In genomic region chr16:5050251-5051110, GRCm38 (mm10) we compare ENCODE assay signal across 8 mouse cellular contexts. TPM values are rescaled to one million over a fixed set of nuclear protein-coding genes. Genes with fewer than 3 reads are reported as not detected.
DNase-seq lines count a peak whose midpoint lies in the region; ATAC-seq and TF ChIP-seq lines count a peak whose summit lies in the region.

No protein-coding gene starts in this region.

- H3K9ac ChIP-seq in heart, embryonic 15.5 days, result peak overlapping the region; percentile 79
- peak overlapping the region; percentile 89 for H3K9ac ChIP-seq in neural tube, embryonic 14.5 days (replicated peaks; ENCODE audit: low read depth, low read length)

- peak overlapping the region; percentile 89 for H3K4me2 ChIP-seq in heart, embryonic 15.5 days
- peak overlapping the region; percentile 64 for H3K4me2 ChIP-seq in neural tube, embryonic 14.5 days (ENCODE audit: low read depth, low read length)

- no peak; the same call in 1 of the 2 replicates for TF ChIP-seq POLR2A in bone marrow macrophage, adult 2 months (IDR thresholded peaks at IDR 0.05; ENCODE audit: borderline replicate concordance, low read depth, low read length)
- no peak; the same call in 1 of the 2 replicates for TF ChIP-seq POLR2A in lung, adult 2 months (IDR thresholded peaks at IDR 0.05; ENCODE audit: borderline replicate concordance, extremely low read depth, low read depth, low read length)

- DNase-seq in kidney, postnatal 36 days, result peak; percentile 84 to 86
- DNase-seq in lung, adult 2 months, result peak; percentile 81
- peak; percentile 81 for DNase-seq in testis, postnatal 10 days (ENCODE audit: low spot score)

- peak overlapping the region; percentile 80 for H3K4me3 ChIP-seq in bone marrow macrophage, adult 2 months (ENCODE audit: insufficient read depth, low read length)
- H3K4me3 ChIP-seq in erythroblast, embryonic 14.5 days (replicated peaks), result peak overlapping the region; percentile 74
- peak overlapping the region; percentile 71 for H3K4me3 ChIP-seq in heart, embryonic 15.5 days
- peak overlapping the region; percentile 70 for H3K4me3 ChIP-seq in lung, adult 2 months (replicated peaks; ENCODE audit: extremely low read depth, low read depth, low read length)
- H3K4me3 ChIP-seq in neural tube, embryonic 14.5 days (ENCODE audit: low read depth, low read length), result peak overlapping the region; percentile 98

- WGBS in heart, embryonic 15.5 days, result under 1% methylated on average over 78 of the region's 78 CpGs
- under 1% methylated on average over 78 of the region's 78 CpGs for WGBS in lung, adult 2 months
- WGBS in neural tube, embryonic 14.5 days, result under 1% methylated on average over 76 of the region's 78 CpGs

- H3K4me1 ChIP-seq in bone marrow macrophage, adult 2 months (ENCODE audit: control insufficient read depth, insufficient read depth, low read length), result peaks cover 13% of the 10 kb centered on the region
- H3K4me1 ChIP-seq in erythroblast, embryonic 14.5 days (ENCODE audit: control insufficient read depth), result peaks cover 34% of the 10 kb centered on the region
- H3K4me1 ChIP-seq in heart, embryonic 15.5 days (replicated peaks), result peaks cover 23% of the 10 kb centered on the region
- H3K4me1 ChIP-seq in lung, adult 2 months (ENCODE audit: control insufficient read depth, insufficient read depth, low read length), result peaks cover 18% of the 10 kb centered on the region
- peaks cover 26% of the 10 kb centered on the region for H3K4me1 ChIP-seq in neural tube, embryonic 14.5 days (ENCODE audit: control insufficient read depth, insufficient read depth, low read length)

- TF ChIP-seq CTCF in bone marrow macrophage, adult 2 months (IDR thresholded peaks at IDR 0.05; ENCODE audit: low read depth, low read length), result no peak
- 0 out of 2 replicates have a peak, but pooled peaks have one; percentile 8 for TF ChIP-seq CTCF in lung, adult 2 months (IDR thresholded peaks at IDR 0.05; ENCODE audit: insufficient read depth, low read length)

- no peaks in the 10 kb centered on the region for H3K9me3 ChIP-seq in erythroblast, embryonic 14.5 days (ENCODE audit: control insufficient read depth, low read length)
- H3K9me3 ChIP-seq in heart, embryonic 15.5 days (replicated peaks), result no peaks in the 10 kb centered on the region
- no peaks in the 10 kb centered on the region for H3K9me3 ChIP-seq in neural tube, embryonic 14.5 days (ENCODE audit: control insufficient read depth, low read length)

- H3K27me3 ChIP-seq in erythroblast, embryonic 14.5 days (ENCODE audit: control insufficient read depth), result no peaks in the 10 kb centered on the region
- no peaks in the 10 kb centered on the region for H3K27me3 ChIP-seq in heart, embryonic 15.5 days
- H3K27me3 ChIP-seq in neural tube, embryonic 14.5 days (ENCODE audit: control insufficient read depth, insufficient read depth, low read length), result no peaks in the 10 kb centered on the region

- peaks cover 58% of the 10 kb centered on the region for H3K36me3 ChIP-seq in erythroblast, embryonic 14.5 days (ENCODE audit: control insufficient read depth)
- H3K36me3 ChIP-seq in heart, embryonic 15.5 days, result peaks cover 37% of the 10 kb centered on the region
- H3K36me3 ChIP-seq in neural tube, embryonic 14.5 days (ENCODE audit: control insufficient read depth, insufficient read depth, low read length), result peaks cover 35% of the 10 kb centered on the region

- H3K27ac ChIP-seq in bone marrow macrophage, adult 2 months (ENCODE audit: insufficient read depth, low read depth, low read length), result peak overlapping the region; percentile 89
- H3K27ac ChIP-seq in heart, embryonic 15.5 days, result peak overlapping the region; percentile 96
- peak overlapping the region; percentile 95 for H3K27ac ChIP-seq in neural tube, embryonic 14.5 days (ENCODE audit: low read depth, low read length)

- peak; percentile 59 for ATAC-seq in CD4-positive, CD25-positive, alpha-beta regulatory T cell, adult 4 months
- peak; percentile 75 for ATAC-seq in heart, embryonic 15.5 days (replicated peaks; ENCODE audit: insufficient number of reproducible peaks, insufficient read depth, low FRiP score, low read depth)
- ATAC-seq in neural tube, embryonic 14.5 days (ENCODE audit: low read depth), result peak; percentile 81

RNA-seq across cellular contexts. Expression of gene Ubn1, which starts 0.6 kb away (rescaled TPM):
- polyA plus RNA-seq in CD4-positive, CD25-positive, alpha-beta regulatory T cell, adult 4 months (2017; shearing (Covaris generic)), result 10 to 100 TPM; 36.8 to 48.4 TPM
- 35.1 and 37.6 TPM in 2 replicates for polyA plus RNA-seq in bone marrow macrophage, adult 2 months (2012; ENCODE audit: insufficient read depth, insufficient read length, missing spikeins)
- polyA plus RNA-seq in erythroblast, embryonic 14.5 days (2012), result 1.9 and 2.3 TPM in 2 replicates
- polyA plus RNA-seq in heart, embryonic 15.5 days (2015; fragmentation: Nextera tagmentation; extraction: Ambion mirVana), result 11.8 and 15.7 TPM in 2 replicates
- polyA plus RNA-seq in lung, adult 2 months (2012; rRNA removed), result 33.5 and 46.2 TPM in 2 replicates
- polyA plus RNA-seq in neural tube, embryonic 14.5 days (2014; fragmentation: Nextera tagmentation; extraction: Ambion mirVana), result 14.4 and 16.7 TPM in 2 replicates

RNA-seq across cellular contexts. Expression of gene Glyr1, which starts 0.8 kb away (rescaled TPM):
- polyA plus RNA-seq in CD4-positive, CD25-positive, alpha-beta regulatory T cell, adult 4 months (2017; shearing (Covaris generic)), result 100 to 1,000 TPM in 1 of 2 experiments, 10 to 100 TPM in 1; 79.0 to 130 TPM
- polyA plus RNA-seq in bone marrow macrophage, adult 2 months (2012; ENCODE audit: insufficient read depth, insufficient read length, missing spikeins), result 84.0 and 94.6 TPM in 2 replicates
- 0.42 and 0.50 TPM in 2 replicates for polyA plus RNA-seq in erythroblast, embryonic 14.5 days (2012)
- polyA plus RNA-seq in heart, embryonic 15.5 days (2015; fragmentation: Nextera tagmentation; extraction: Ambion mirVana), result 78.8 and 93.9 TPM in 2 replicates
- polyA plus RNA-seq in lung, adult 2 months (2012; rRNA removed), result 46.8 and 60.1 TPM in 2 replicates
- polyA plus RNA-seq in neural tube, embryonic 14.5 days (2014; fragmentation: Nextera tagmentation; extraction: Ambion mirVana), result 102 and 165 TPM in 2 replicates

RNA-seq across cellular contexts. Expression of gene Rogdi, which starts 37.1 kb away (rescaled TPM):
- 10 to 100 TPM; 19.8 to 35.0 TPM for polyA plus RNA-seq in CD4-positive, CD25-positive, alpha-beta regulatory T cell, adult 4 months (2017; shearing (Covaris generic))
- polyA plus RNA-seq in bone marrow macrophage, adult 2 months (2012; ENCODE audit: insufficient read depth, insufficient read length, missing spikeins), result 72.5 and 76.6 TPM in 2 replicates
- polyA plus RNA-seq in erythroblast, embryonic 14.5 days (2012), result 1.0 and 1.6 TPM in 2 replicates
- 46.9 and 57.0 TPM in 2 replicates for polyA plus RNA-seq in heart, embryonic 15.5 days (2015; fragmentation: Nextera tagmentation; extraction: Ambion mirVana)
- 108 and 117 TPM in 2 replicates for polyA plus RNA-seq in lung, adult 2 months (2012; rRNA removed)
- polyA plus RNA-seq in neural tube, embryonic 14.5 days (2014; fragmentation: Nextera tagmentation; extraction: Ambion mirVana), result 171 and 200 TPM in 2 replicates

RNA-seq across cellular contexts. Expression of gene Smim22, which starts 43.4 kb away (rescaled TPM):
- polyA plus RNA-seq in CD4-positive, CD25-positive, alpha-beta regulatory T cell, adult 4 months (2017; shearing (Covaris generic)), result not detected
- not detected in 2 replicates for polyA plus RNA-seq in bone marrow macrophage, adult 2 months (2012; ENCODE audit: insufficient read depth, insufficient read length, missing spikeins)
- polyA plus RNA-seq in erythroblast, embryonic 14.5 days (2012), result not detected in 2 replicates
- 3.3 and 5.9 TPM in 2 replicates for polyA plus RNA-seq in heart, embryonic 15.5 days (2015; fragmentation: Nextera tagmentation; extraction: Ambion mirVana)
- 73.2 and 81.3 TPM in 2 replicates for polyA plus RNA-seq in lung, adult 2 months (2012; rRNA removed)
- not detected in 2 replicates for polyA plus RNA-seq in neural tube, embryonic 14.5 days (2014; fragmentation: Nextera tagmentation; extraction: Ambion mirVana)

RNA-seq across cellular contexts. Expression of gene Sept12, which starts 52.8 kb away (rescaled TPM):
- not detected for polyA plus RNA-seq in CD4-positive, CD25-positive, alpha-beta regulatory T cell, adult 4 months (2017; shearing (Covaris generic))
- not detected in 2 replicates for polyA plus RNA-seq in bone marrow macrophage, adult 2 months (2012; ENCODE audit: insufficient read depth, insufficient read length, missing spikeins)
- polyA plus RNA-seq in erythroblast, embryonic 14.5 days (2012), result not detected in 2 replicates
- polyA plus RNA-seq in heart, embryonic 15.5 days (2015; fragmentation: Nextera tagmentation; extraction: Ambion mirVana), result not detected in 2 replicates
- not detected in 2 replicates for polyA plus RNA-seq in lung, adult 2 months (2012; rRNA removed)
- polyA plus RNA-seq in neural tube, embryonic 14.5 days (2014; fragmentation: Nextera tagmentation; extraction: Ambion mirVana), result not detected in 2 replicates

Comparison
In these comparisons a context has a peak if more than half of its experiments do, and no peak if none do; other contexts are left out.
1. Peak in every context shown above with its lines: DNase-seq, ATAC-seq, H3K4me3 ChIP-seq and H3K27ac ChIP-seq.
2. RNA of gene Glyr1, which starts 0.8 kb away (polyA plus RNA-seq): 79.0 to 130 TPM in CD4-positive, CD25-positive, alpha-beta regulatory T cell, adult 4 months, 102 to 165 TPM in neural tube, embryonic 14.5 days, 84.0 to 94.6 TPM in bone marrow macrophage, adult 2 months, 78.8 to 93.9 TPM in heart, embryonic 15.5 days and 46.8 to 60.1 TPM in lung, adult 2 months; 0.42 to 0.50 TPM in erythroblast, embryonic 14.5 days; every median in the first group is over 10 times any median in the second.